ENCODE assay signal across 13 mouse cellular contexts in the genomic region with DNA sequence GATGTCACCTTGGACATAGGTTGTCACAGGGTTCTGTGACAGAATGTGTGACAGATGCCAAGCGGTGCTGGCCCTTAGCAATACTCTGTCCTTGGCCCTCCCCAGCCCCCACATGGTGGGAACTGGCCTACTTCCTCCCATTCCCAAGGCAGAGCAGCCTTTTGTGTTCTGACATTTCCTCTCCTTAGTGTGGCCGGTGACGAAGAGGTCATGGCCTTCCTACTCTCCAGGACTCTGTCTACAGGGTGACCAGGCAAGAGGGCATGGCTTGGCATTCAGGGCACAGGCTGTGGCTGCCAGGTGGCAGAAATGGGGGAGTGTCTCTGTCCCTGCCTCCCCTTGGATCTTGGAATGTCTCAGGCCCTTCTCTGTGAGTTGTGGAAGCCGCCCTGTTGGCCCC. TPM values are rescaled to one million over a fixed set of nuclear protein-coding genes. Genes with fewer than 3 reads are reported as not detected.
DNase-seq lines count a peak whose midpoint lies in the region; ATAC-seq lines count a peak whose summit lies in the region.
"Had no signal": no experiment of that assay in that cellular context is flagged by ENCODE, and none has a peak within 500 bp of the region (broad histone marks: within the 10 kb centered on the region; RNA-seq: fewer than 3 reads in every experiment).

No protein-coding gene starts in this region.

- ATAC-seq in kidney, embryonic 15.5 days (replicated peaks; ENCODE audit: low FRiP score): peak; percentile 22; the same call in 1 of the 2 replicates
- no peak for ATAC-seq in embryonic facial prominence, embryonic 12.5 days (ENCODE audit: insufficient number of reproducible peaks, insufficient read depth, low FRiP score, low TSS enrichment)
- no peak for ATAC-seq in limb, embryonic 13.5 days (ENCODE audit: low FRiP score, low read depth)
- ATAC-seq: forebrain, embryonic 13.5 days; Patski had no signal

- no peaks in the 10 kb centered on the region for H3K9me3 ChIP-seq in kidney, embryonic 15.5 days (replicated peaks)
- H3K9me3 ChIP-seq in embryonic facial prominence, embryonic 12.5 days: no peaks in the 10 kb centered on the region
- no peaks in the 10 kb centered on the region for H3K9me3 ChIP-seq in limb, embryonic 13.5 days
- H3K9me3 ChIP-seq: forebrain, embryonic 13.5 days; megakaryocyte, embryonic 14.5 days had no signal

- H3K36me3 ChIP-seq in kidney, embryonic 15.5 days: no peaks in the 10 kb centered on the region
- H3K36me3 ChIP-seq in embryonic facial prominence, embryonic 12.5 days: no peaks in the 10 kb centered on the region
- no peaks in the 10 kb centered on the region for H3K36me3 ChIP-seq in limb, embryonic 13.5 days

- 65% methylated on average over 4 of the region's 4 CpGs for WGBS in kidney, embryonic 15.5 days
- WGBS in embryonic facial prominence, embryonic 12.5 days: 61% methylated on average over 4 of the region's 4 CpGs
- 69% methylated on average over 4 of the region's 4 CpGs for WGBS in limb, embryonic 13.5 days

- no peaks in the 10 kb centered on the region for H3K27me3 ChIP-seq in kidney, embryonic 15.5 days
- H3K27me3 ChIP-seq in embryonic facial prominence, embryonic 12.5 days: no peaks in the 10 kb centered on the region
- no peaks in the 10 kb centered on the region for H3K27me3 ChIP-seq in limb, embryonic 13.5 days
- H3K27me3 ChIP-seq: forebrain, embryonic 13.5 days; Patski had no signal

- peak overlapping the region; percentile 54 for H3K27ac ChIP-seq in kidney, embryonic 15.5 days
- peak overlapping the region; percentile 30; the same call in 1 of the 2 replicates for H3K27ac ChIP-seq in embryonic facial prominence, embryonic 12.5 days
- H3K27ac ChIP-seq in limb, embryonic 13.5 days: peak overlapping the region; percentile 28; the same call in 1 of the 2 replicates
- H3K27ac ChIP-seq: forebrain, embryonic 13.5 days had no signal

- H3K4me3 ChIP-seq in kidney, embryonic 15.5 days (replicated peaks): no peak overlapping the region
- no peak overlapping the region for H3K4me3 ChIP-seq in embryonic facial prominence, embryonic 12.5 days
- H3K4me3 ChIP-seq in limb, embryonic 13.5 days: no peak overlapping the region
- H3K4me3 ChIP-seq: forebrain, embryonic 13.5 days; megakaryocyte, embryonic 14.5 days had no signal

- no peak overlapping the region for H3K9ac ChIP-seq in kidney, embryonic 15.5 days
- H3K9ac ChIP-seq in embryonic facial prominence, embryonic 12.5 days: no peak overlapping the region
- no peak overlapping the region for H3K9ac ChIP-seq in limb, embryonic 13.5 days
- H3K9ac ChIP-seq: forebrain, embryonic 13.5 days had no signal

- no peak overlapping the region for H3K4me2 ChIP-seq in kidney, embryonic 15.5 days
- H3K4me2 ChIP-seq in embryonic facial prominence, embryonic 12.5 days (replicated peaks): no peak overlapping the region
- H3K4me2 ChIP-seq in limb, embryonic 13.5 days (replicated peaks): no peak overlapping the region
- H3K4me2 ChIP-seq: forebrain, embryonic 13.5 days had no signal

- H3K4me1 ChIP-seq in kidney, embryonic 15.5 days: peaks cover 76% of the 10 kb centered on the region
- peaks cover 43% of the 10 kb centered on the region for H3K4me1 ChIP-seq in embryonic facial prominence, embryonic 12.5 days
- peaks cover 46% of the 10 kb centered on the region for H3K4me1 ChIP-seq in limb, embryonic 13.5 days

- DNase-seq in adrenal gland, adult (ENCODE audit: inconsistent age in 2 of 2, low spot score in 1 of 2): peak; percentile 67 to 84
- DNase-seq in adrenal gland, adult 8-10 months: no peak
- no peak for DNase-seq in kidney, adult 8-10 months
- DNase-seq in thymus, postnatal 14 days: no peak
- DNase-seq in thymus, postnatal 4 days: no peak
- DNase-seq: layer of hippocampus, postnatal 36 days had no signal

RNA-seq across cellular contexts. Expression of a gene that starts 15.6 kb away (rescaled TPM):
- total RNA-seq in adrenal gland, adult 8-10 months (2022): under 1 TPM in 2 of 4 experiments, not detected in 2; 0.09 to 0.25 TPM
- not detected in 2 replicates for polyA plus RNA-seq in kidney, embryonic 15.5 days (2015; fragmentation: Nextera tagmentation; extraction: Ambion mirVana)
- not detected in 2 replicates for polyA plus RNA-seq in embryonic facial prominence, embryonic 12.5 days (2016; fragmentation: Nextera tagmentation; extraction: Ambion mirVana)
- not detected in 2 replicates for polyA plus RNA-seq in limb, embryonic 13.5 days (2015; fragmentation: Nextera tagmentation; extraction: Ambion mirVana)
- total RNA-seq: heart, postnatal 14 days; layer of hippocampus, postnatal 36 days had no signal
- polyA plus RNA-seq: forebrain, embryonic 13.5 days; Patski had no signal

RNA-seq across cellular contexts. Expression of a gene that starts 35.3 kb away (rescaled TPM):
- total RNA-seq in adrenal gland, adult 8-10 months (2022): 100 to 1,000 TPM in 2 of 4 experiments, 10 to 100 TPM in 2; 62.6 to 149 (median 97.9) TPM
- 80.5 and 85.0 TPM in 2 replicates for polyA plus RNA-seq in kidney, embryonic 15.5 days (2015; fragmentation: Nextera tagmentation; extraction: Ambion mirVana)
- 25.6 and 27.1 TPM in 2 replicates for polyA plus RNA-seq in embryonic facial prominence, embryonic 12.5 days (2016; fragmentation: Nextera tagmentation; extraction: Ambion mirVana)
- polyA plus RNA-seq in limb, embryonic 13.5 days (2015; fragmentation: Nextera tagmentation; extraction: Ambion mirVana): 24.7 and 25.9 TPM in 2 replicates

RNA-seq across cellular contexts. Expression of a gene that starts 57.0 kb away (rescaled TPM):
- total RNA-seq in adrenal gland, adult 8-10 months (2022): 10 to 100 TPM; 10.7 to 13.3 (median 12.0) TPM
- 4.3 and 4.8 TPM in 2 replicates for polyA plus RNA-seq in kidney, embryonic 15.5 days (2015; fragmentation: Nextera tagmentation; extraction: Ambion mirVana)
- 6.1 and 6.4 TPM in 2 replicates for polyA plus RNA-seq in embryonic facial prominence, embryonic 12.5 days (2016; fragmentation: Nextera tagmentation; extraction: Ambion mirVana)
- polyA plus RNA-seq in limb, embryonic 13.5 days (2015; fragmentation: Nextera tagmentation; extraction: Ambion mirVana): 4.4 and 4.6 TPM in 2 replicates

Comparison
In these comparisons a context has a peak if more than half of its experiments do, and no peak if none do; other contexts are left out.
1. DNase-seq: peak in adrenal gland, adult (2 of 2); none in adrenal gland, adult 8-10 months (single experiment), kidney, adult 8-10 months (0 of 2), thymus, postnatal 14 days (single experiment) and thymus, postnatal 4 days (single experiment).
2. Peak in every context shown above with its lines, with median percentiles within 50 percentile points of each other: H3K27ac ChIP-seq.